Mouse (Mus musculus): Measurements from ENCODE around the gene Itfg1. TPM values are rescaled to one million over a fixed set of nuclear protein-coding genes. Genes with fewer than 3 reads are reported as not detected.

Gene Itfg1
- total RNA-seq, 2 experiments from 2014 or later: 45.0 to 52.3 TPM

DNA sequence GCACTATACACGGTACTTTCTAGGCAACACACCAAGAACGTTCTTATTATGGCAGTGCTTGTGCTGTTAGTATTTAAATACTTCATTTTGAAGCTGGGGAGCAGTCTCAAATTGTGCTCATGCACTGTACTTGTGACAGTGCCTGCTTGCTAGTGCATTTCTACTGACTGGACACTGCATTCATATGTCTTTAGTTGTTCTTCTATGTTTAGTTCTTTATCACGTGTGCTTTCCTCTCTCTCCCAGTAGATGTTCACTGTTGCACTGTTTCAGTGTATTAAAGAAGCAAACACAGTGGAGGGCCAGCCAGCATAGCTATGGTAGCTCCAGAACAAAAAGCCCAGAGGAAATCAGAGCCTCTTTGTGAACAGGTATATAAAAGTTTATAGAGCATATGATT, 110.2 kb downstream of the Itfg1 start:
- peak; percentile 10 to 28 for DNase-seq

DNA sequence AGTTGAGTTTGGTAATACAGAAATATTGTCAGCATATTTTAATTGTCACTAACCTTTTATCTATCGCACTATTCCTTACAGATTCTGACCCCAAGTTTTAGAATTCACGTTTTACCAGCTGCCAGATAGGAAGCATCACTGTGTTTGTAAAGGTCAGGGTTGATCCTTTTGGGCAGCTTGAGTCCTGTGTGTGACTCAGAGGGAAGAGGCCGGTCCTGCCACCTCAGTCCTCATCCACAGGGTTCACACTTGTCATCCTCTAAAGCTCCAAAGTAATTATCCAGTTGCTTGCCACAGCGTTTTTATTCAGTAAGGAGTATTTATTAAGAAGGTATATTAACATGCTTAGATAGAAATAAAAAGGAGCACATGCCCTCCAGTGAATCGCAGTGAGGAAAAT, 123.5 kb downstream of the Itfg1 start:
- no peak for DNase-seq

- DNase-seq: no peak
Observed at GRCm38 (mm10) chr8:85716696-85717095, 124.0 kb downstream of the Itfg1 start.

DNA sequence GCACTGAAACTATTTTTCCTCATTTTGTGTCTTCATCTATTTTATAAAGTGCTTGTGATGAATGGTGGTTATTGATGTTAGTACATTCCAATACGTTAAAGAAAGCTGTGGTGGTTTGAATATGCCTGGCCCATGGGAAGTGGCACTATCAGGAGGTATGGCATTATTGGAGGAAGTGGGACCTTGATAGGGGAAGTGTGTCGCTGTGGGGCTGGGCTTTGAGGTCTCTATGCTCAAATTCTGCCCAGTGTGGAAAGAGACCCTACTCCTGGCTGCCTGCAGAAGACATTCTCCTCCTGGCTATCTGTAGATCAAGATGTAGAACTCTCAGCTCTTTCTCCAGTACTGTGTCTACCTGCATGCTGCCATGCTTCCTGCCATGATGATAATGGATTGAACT, 133.7 kb downstream of the Itfg1 start:
- DNase-seq: no peak

DNA sequence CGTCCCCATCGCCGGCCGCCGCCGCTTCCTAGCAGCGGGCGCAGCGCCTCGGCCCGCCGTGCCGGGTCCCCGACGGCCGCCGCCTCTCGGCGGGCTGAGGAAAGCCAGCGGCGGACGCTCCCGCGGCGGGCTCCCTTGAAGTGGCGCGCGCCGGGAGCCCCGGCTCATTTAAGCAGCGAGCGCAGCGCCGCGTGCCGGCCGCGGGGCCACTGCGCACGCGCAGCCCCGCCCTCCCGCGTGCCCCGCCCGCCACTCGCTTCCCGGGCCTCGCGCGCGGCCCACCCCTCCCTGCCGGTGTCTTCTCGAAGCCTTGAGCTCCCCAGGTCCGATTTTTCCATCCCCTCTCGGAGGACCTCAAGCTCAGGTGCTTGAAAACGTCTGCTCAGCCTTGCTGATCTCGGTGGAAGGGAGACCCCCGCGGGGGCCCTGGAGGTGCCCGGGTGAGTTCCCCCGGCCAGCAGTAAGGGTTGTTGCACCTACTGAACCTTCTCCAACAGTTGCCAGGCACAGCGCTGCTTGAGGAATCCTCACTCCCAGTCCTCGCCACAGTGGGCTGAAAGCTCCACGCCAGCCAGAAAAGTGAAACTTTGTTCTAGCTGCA, 139.9 kb downstream of the Itfg1 start, which contains the start of gene Neto2:
TSS of gene Neto2 (minus strand) at position 174 of the 601 bp plus-strand sequence.
- DNase-seq: peak; percentile 62 to 68

GRCm38 (mm10) chr8:85700101-85700750, 140.5 kb downstream of the Itfg1 start:
- DNase-seq: peak; percentile 25 to 35

DNA sequence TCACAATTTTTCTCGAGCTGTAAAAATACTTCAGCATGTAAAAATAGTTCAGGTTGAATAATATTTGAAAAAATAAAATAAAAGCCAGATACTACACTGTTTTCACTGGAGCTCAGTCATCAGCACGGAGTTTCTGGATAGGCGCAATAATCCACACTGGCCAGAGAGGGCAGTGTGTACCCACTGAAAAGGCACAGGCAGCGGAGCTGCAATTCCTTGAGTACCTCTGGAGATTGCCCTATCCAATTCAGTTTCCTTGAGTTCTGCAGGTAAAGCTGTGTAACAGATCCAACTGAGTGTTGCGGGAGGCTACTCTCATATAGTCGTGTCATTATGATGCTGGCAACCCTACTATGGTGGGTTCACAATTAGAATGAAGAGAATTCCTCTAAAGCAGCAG, 141.7 kb downstream of the Itfg1 start:
- peak; percentile 69 to 85 for DNase-seq

Small RNA genes lying within 50 kb of the gene (microRNA-seq; reads per million reads assigned to microRNA genes)
- 0 reads per million in 2 experiments for gene Mir8109

Other genes with a start within 250 kb of the Itfg1 start
- gene Neto2, start 140.0 kb downstream of the Itfg1 start, total RNA-seq (2021): under 1 TPM; 0.94 to 0.95 TPM
- 10 to 100 TPM; 57.7 to 65.2 TPM for gene Phkb, start within 50 bp of the Itfg1 start, total RNA-seq (2021)